Mouse (Mus musculus) embryonic stem cell, embryonic (primary cell): ENCODE results near the gene Cacna1a.

Experiments used
- CTCF ChIA-PET, 4 experiments: fragments of 300-600 bp in 2 of 4; fragments of 350-600 bp in 2 of 4; sonication (Branson Sonifier 250); formaldehyde crosslinking; loops; one replicate each; lab custom pipeline; 2022; ENCODE audit warnings: inconsistent platforms in 2 of 4; lab: Charles Lee
- POLR2A ChIA-PET, 4 experiments: fragments of 300-600 bp in 2 of 4; fragments of 350-600 bp in 2 of 4; sonication (Branson Sonifier 250); formaldehyde crosslinking; loops; one replicate each; lab custom pipeline; 2022; ENCODE audit warnings: antibody characterized with exemption in 4 of 4, inconsistent platforms in 1 of 4; lab: Charles Lee

Gene Cacna1a

DNA sequence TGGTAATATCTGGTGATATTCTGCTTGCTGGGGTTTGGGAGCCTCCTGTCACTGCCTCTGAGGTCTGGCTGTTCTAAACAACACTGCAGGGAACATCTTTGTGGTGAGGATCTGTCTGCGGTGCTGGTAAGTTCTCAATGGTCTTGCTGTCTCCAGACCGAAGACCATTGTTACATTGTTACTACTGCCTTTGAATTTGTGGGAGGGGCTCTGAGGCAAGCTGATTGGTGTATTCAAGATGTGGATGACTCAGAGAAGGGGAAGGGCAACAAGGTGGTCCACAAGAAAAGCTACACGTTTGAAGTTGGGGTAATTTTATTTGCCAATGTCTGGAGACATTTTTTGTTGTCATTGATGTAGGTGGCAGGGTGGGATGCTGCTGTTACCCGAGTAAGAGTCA is 40.8 kb downstream of the Cacna1a start:
- POLR2A ChIA-PET: interaction anchor here (0.6 to 3.6 kb wide), 27 partner anchors 8 to 553 kb away, joined by 3 to 18 read pairs (median 4); partner anchors contain the start of gene Calr (in 1 of the 4)
- CTCF ChIA-PET: interaction anchor here in 3 of 4 experiments (0.6 to 1.3 kb wide), 8 partner anchors 12 to 345 kb away, joined by 3 to 13 read pairs (median 4); no protein-coding TSS in a partner anchor

DNA sequence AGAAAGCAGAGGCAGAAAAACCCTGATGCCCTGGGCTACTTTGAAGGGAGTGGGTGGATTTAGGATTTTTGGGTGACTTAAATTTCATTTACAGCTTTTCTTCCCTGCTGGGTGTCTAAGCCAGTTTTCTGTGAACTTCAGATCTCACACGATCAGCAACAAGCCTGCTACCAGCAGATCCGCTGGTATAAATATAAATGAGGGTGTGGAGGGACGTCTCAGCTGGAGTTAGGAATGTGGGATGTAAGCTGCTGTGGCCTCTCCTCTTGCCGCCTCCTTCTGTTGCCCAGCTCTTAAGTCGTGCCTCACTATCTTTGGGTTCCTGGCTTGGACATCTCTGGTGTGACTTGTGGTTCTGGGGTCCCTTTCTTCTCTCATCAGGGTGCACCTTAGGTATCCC is 41.3 kb downstream of the Cacna1a start:
- ChIA-PET POLR2A (interaction anchor here (0.6 to 3.6 kb wide), 27 partner anchors 8 to 553 kb away, joined by 3 to 18 read pairs (median 4); partner anchors contain the start of gene Calr (in 1 of the 4)), CTCF (interaction anchor here in 3 of 4 experiments (0.6 to 1.3 kb wide), 7 partner anchors 12 to 345 kb away, joined by 3 to 6 read pairs (median 3); no protein-coding TSS in a partner anchor)

DNA sequence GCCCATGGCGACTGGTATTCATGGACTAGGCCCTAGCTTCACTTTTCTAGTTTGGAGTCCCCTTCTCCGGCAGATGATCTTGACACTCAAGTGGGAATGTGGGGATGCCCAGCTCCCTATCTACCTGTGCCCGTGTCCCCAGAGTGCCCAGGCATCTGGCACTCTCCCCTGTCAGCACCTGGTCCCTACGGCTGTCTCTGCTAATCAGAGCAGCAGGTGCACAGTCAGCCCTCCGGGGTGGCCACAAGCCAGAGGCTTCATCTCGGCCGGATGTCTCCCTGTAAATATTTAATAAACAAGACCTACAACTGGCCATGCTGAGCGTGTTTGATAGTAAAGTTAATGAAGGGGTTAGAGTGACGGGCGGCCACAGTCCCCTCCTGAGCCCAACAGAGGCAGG is 47.1 kb downstream of the Cacna1a start:
- ChIA-PET POLR2A (no interaction called here), CTCF (no interaction called here)

DNA sequence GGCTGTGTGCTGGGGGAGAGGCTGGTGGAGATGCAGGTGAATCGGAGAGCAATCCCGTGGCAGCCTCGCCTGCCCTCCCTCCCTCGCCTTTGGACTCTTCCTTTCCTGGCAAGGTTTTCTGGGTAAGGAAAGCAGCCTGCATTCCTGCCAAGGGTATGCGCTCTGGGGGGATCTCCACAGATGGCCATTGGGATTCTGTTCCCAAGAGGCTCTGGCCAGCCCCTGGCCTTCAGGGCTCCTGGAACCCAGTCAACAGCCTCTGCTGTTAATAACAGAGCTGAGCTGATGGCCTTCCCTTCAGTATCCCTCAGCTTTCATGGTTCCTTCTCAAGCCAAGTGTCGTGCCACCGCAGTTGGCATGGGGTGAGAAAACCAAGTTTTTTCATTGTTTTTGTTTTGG is 51.6 kb downstream of the Cacna1a start:
- POLR2A ChIA-PET: interaction anchor here in 1 of 4 experiments (0.7 to 1.2 kb wide), 2 partner anchors 14 to 32 kb away, joined by 3 read pairs; no protein-coding TSS in a partner anchor
- CTCF ChIA-PET: no interaction called here

DNA sequence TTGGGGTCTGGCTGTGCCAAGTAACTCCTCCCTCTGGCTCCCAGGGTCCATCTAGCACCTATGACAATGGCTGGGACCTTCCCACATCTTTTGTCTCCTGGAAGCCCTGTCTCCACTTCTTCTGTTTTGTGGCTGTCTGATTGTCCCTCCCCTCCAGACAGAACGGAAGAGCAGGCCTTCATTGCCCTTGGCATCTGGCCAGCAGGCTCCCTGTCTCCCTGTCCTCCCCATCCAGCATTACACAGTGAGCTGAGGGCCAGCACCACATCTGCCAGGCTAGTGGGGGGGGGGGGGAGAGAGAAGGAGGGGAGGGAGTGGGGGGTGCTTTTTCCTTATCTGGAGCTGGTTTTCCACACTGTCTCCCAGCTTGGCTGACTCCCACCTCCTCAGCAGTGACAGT is 53.8 kb downstream of the Cacna1a start:
- POLR2A ChIA-PET: interaction anchor here in 1 of 4 experiments (1.2 kb wide), 1 partner anchor 21 kb away, joined by 3 read pairs; no protein-coding TSS in a partner anchor
- CTCF ChIA-PET: interaction anchor here in 1 of 4 experiments (0.7 kb wide), 1 partner anchor 14 kb away, joined by 4 read pairs; no protein-coding TSS in a partner anchor

DNA sequence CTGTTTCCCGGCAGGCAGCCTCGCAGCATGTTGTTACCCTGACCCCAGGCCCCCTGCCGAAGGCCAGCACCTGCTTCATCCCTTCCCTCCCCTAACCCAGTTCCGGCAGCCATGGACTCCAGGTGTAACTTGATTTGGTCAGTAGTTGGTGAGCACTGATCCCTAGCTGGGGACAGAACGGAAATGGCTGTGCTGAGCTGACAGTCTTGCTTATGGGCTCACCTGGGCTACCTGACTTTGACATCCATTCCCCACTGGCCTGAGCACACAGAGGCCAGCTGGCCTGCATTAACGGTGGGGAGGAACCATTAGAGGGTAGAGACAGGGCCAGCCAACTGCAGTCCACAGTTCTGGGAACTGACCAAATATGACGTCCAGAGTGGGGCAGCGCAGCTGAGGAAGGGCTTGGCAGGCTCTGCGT is 58.3 kb downstream of the Cacna1a start:
- ChIA-PET POLR2A (interaction anchor here in 1 of 4 experiments (0.9 to 1.4 kb wide), 3 partner anchors 9 to 90 kb away, joined by 3 to 4 read pairs (median 3); no protein-coding TSS in a partner anchor), CTCF (interaction anchor here in 1 of 4 experiments (1.1 kb wide), 1 partner anchor 28 kb away, joined by 3 read pairs; no protein-coding TSS in a partner anchor)

DNA sequence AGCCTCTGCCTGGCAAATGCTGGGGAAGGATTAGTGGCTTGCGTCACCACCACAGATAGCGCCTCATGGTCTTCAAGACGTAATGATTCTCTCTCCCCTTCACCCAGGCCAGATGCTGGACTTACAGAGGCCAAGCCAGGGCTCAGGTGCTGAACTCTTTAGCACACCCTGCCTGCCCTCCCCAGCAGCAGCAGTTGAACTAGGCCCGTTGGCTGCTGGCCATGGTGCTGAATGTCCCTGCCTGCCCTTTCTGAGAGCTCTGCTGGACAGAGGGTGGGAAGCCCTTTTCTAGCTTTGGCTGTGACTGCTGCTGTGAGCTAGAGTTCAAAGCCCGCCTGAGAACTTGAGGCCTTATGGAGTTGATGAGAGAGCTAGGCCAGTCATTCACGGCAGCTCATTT is 66.3 kb downstream of the Cacna1a start:
- ChIA-PET POLR2A (interaction anchor here in 3 of 4 experiments (0.7 to 0.9 kb wide), 5 partner anchors 16 to 47 kb away, joined by 3 to 4 read pairs (median 3); no protein-coding TSS in a partner anchor), CTCF (interaction anchor here (0.6 to 1.5 kb wide), 9 partner anchors 17 to 474 kb away, joined by 3 to 5 read pairs (median 3); no protein-coding TSS in a partner anchor)

DNA sequence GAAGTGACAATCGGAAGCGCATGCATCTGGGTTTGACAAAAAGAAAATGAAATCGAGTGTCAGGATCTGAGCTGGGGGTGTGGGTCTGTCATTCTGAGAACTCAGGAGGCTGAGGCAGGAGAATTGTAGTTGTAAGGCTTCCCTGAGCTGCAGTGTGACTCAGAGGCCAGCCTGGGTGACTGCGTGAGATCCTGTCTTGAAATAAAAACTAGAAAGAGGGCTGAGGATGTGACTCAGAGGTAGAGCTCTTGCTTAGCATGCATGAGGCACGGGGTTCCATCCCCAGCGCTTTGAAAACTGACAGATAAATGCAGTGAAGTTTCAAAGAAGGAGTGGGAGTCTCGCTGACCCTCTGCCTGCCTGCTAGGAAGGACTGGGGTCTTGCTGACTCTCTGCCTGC is 70.6 kb downstream of the Cacna1a start:
- ChIA-PET POLR2A (interaction anchor here in 2 of 4 experiments (1.0 to 4.8 kb wide), 5 partner anchors 15 to 127 kb away, joined by 3 to 17 read pairs (median 4); no protein-coding TSS in a partner anchor), CTCF (interaction anchor here in 2 of 4 experiments (0.5 to 3.2 kb wide), 2 partner anchors 16 to 355 kb away, joined by 7 to 9 read pairs; no protein-coding TSS in a partner anchor)

DNA sequence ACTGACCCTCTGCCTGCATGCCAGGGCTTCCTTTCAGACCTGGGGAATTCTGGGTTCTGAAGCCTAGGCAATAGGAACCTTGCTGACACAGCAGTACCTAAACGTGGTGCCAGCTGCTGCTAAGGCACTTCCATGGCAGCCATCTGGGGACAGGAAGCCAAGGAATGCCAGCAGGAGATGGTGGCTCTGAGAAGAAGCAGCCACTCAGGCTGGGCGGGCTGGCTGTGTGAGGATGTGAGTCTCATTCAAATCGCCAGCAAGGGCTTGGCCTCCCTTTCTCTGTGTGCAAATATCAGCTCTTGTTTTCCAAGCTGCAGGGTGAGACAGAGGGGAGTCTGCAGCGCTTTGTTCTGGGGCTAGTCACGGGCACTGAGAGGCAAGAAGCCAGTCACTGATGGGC is 71.0 kb downstream of the Cacna1a start:
- ChIA-PET CTCF (interaction anchor here in 1 of 4 experiments (1.0 to 3.2 kb wide), 2 partner anchors 15 to 55 kb away, joined by 4 to 9 read pairs; no protein-coding TSS in a partner anchor), POLR2A (interaction anchor here in 2 of 4 experiments (0.7 to 4.8 kb wide), 6 partner anchors 15 to 303 kb away, joined by 3 to 17 read pairs (median 4); no protein-coding TSS in a partner anchor)

DNA sequence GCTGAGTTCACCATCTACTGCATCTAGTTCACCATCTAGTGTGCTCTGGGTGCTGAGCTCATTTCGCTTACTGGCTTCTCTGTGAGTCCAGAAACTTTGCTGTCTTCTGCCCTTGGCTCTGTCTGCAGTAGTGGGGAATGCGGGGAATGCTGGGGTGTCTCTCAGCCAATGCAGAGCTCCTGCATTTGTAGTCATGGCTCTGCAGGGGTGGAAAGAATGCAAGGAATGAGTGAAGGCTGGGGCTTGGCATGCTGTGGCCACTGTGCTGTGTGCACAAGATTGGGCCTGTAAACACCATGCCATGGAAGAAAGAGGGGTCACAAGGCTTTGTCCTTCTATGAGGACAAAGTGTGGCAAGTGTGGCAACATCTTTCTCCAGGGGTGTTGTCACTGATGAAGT is 72.5 kb downstream of the Cacna1a start:
- ChIA-PET POLR2A (interaction anchor here in 1 of 4 experiments (1.5 to 4.8 kb wide), 2 partner anchors 13 to 41 kb away, joined by 5 to 17 read pairs; no protein-coding TSS in a partner anchor), CTCF (interaction anchor here in 2 of 4 experiments (0.7 to 3.2 kb wide), 3 partner anchors 13 to 236 kb away, joined by 3 to 9 read pairs (median 3); no protein-coding TSS in a partner anchor)

DNA sequence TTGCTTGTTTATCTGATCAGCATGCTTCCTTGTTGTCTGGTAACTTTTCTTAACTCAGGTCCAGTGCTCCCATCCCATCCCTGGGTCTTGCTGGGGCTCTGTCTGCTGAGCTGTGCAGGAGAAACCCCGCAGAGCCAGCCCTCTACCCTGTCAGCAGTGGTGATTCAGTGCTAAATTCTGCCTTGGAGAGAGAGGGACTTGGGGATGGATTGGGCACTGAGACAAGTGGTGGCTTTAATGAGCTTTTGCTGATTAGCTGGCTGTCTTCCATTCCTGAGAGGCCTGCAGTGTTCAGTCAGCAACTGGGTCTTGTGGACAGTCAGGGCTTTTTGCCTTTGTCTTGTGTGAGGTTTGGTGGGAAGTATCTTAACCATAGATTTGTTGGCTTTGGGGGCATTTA is 78.7 kb downstream of the Cacna1a start:
- ChIA-PET CTCF (no interaction called here), POLR2A (no interaction called here)

DNA sequence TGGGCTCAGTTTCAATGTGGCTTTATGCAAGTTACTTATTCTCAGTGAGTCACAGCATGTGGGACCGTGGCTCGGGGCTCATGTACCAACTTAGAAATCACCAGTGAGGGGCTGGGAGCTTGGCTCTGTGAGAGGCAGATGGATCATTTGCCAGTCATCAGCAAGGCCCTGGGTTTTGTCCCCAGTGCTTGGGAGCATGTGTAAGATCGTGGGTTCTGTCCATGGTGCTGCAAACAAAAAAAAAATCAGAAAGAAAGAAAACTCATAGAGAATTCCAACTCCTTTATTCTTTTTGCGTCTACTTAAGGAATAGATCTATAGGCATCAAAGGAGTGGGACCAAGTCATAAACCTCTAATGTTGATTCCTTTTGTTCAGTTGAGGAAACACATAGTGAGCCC is 80.8 kb downstream of the Cacna1a start:
- ChIA-PET POLR2A (no interaction called here), CTCF (no interaction called here)

DNA sequence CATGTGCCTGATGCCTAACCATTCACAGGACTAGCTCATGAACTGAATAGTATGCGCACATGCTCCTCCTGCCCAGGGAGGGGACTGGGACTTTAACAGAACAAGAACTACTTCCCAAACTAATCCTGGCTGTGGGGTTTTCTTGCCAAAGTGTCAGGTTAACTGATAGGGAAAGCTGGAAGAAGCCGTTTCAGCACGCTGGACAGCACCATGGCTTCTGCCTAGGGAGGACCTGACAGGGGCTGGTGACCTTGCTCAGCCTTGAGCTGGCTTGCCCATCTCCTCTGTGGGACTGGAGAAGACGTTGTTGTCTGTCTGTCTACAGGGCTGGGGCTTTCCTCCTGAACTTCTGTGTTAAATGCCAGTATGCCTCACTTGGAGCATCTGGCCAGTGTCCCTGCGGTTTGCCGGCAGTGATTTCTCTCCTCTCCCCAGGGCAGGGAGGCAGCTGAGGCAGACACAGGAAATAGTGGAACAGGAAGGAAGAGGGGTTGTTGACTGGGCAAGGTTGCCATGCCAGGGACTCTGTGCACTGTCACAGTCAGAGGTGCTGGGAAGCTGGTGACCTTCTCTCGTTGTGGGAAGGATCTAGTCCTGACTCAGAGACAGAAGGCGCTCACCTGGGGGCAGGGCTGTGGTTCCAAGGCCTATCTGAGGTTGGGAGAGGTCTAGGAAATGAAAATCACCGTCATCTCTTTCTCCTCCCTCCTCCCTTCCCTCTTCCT is 83.2 kb downstream of the Cacna1a start:
- ChIA-PET CTCF (interaction anchor here (0.6 to 1.3 kb wide), 5 partner anchors 17 to 96 kb away, joined by 3 to 12 read pairs (median 3); no protein-coding TSS in a partner anchor), POLR2A (interaction anchor here in 2 of 4 experiments (0.6 to 1.4 kb wide), 8 partner anchors 10 to 327 kb away, joined by 3 to 5 read pairs (median 3); no protein-coding TSS in a partner anchor)

DNA sequence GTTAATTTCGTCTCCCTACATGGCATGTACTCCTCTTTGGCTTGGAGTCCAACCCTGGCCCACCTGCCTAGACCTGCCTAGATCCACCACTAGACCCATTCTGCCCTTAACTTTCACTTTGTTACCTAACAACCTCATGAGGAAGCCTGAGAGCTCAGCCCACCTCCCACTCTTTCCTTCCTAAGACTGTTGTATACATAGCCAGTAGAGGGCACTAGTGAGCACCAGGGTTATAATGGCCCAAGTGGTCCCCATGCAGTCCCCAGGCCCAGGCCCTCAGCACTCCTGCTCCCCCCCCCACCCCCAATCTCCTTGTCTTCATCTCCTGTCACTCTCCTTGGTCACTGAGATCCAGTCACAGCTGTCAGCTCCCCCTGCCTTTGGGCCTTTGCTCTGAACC is 86.2 kb downstream of the Cacna1a start:
- ChIA-PET POLR2A (interaction anchor here in 1 of 4 experiments (1.5 kb wide), 1 partner anchor 15 kb away, joined by 4 read pairs; no protein-coding TSS in a partner anchor), CTCF (interaction anchor here (0.6 to 1.8 kb wide), 19 partner anchors 14 to 338 kb away, joined by 3 to 10 read pairs (median 3); no protein-coding TSS in a partner anchor)

DNA sequence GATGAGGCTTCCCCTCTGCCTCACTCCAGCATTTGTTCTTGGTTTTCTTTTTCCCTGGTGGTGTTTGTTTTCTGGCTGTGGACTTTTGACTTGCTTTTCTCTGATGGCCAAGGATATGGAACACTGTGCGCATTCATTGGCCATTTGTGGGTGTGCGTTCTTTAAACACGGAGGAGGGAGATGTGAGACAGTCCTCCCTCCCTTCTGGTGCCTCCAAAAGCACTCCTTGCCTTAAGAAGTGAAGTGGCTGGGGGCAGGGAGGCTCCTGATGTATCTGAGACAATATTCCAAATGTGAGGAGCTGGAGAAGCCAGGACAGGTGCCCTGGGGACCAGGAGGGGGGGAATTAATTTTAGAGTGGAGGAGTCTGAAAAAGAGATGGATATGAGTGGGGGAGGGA is 89.1 kb downstream of the Cacna1a start:
- ChIA-PET POLR2A (interaction anchor here in 1 of 4 experiments (0.6 kb wide), 1 partner anchor 104 kb away, joined by 4 read pairs; no protein-coding TSS in a partner anchor), CTCF (no interaction called here)

DNA sequence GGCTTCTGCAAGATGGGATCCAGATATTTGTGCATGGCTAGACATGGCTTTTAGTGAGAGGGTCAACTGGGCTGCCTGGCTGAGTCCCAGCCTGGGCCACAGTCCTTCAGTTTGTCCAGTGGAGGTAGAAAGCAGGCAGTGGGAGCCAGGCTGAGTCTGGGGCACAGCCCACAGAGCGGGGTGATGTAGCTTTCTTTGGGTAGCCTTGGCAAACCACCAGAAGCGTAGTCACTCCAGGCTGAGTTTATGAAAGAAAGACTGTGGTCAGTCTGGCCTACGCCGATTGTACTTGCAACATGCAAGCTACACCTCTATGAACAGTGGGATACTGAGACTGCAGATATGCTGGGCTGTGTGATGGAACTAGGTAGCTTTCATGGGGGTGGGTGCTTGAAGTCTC is 94.8 kb downstream of the Cacna1a start:
- ChIA-PET CTCF (no interaction called here), POLR2A (interaction anchor here in 2 of 4 experiments (1.1 to 5.3 kb wide), 3 partner anchors 12 to 364 kb away, joined by 3 to 37 read pairs (median 3); partner anchors contain the start of gene Calr (in 1 of the 2))

DNA sequence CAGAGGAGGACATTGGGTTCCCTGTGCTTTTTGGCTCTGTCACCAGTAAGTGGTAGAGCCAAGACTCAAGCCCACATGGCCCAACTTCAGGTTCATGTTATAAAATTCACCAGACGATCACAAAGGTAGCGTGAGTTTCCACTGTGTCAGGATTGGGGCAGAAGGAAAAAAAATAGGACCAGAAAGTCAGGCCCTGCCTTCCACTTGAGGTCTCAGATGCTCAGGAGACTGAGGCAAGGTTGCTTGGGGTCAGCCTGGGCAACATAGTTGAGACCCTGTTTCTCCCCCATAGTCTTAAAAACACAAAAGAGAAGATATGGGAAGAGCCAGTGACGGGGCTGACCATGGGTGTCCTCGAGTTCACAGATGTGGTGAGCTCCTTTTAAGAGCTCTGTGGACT is 97.1 kb downstream of the Cacna1a start:
- POLR2A ChIA-PET: interaction anchor here in 2 of 4 experiments (0.8 to 1.5 kb wide), 2 partner anchors 16 to 69 kb away, joined by 3 to 5 read pairs; no protein-coding TSS in a partner anchor
- CTCF ChIA-PET: no interaction called here

DNA sequence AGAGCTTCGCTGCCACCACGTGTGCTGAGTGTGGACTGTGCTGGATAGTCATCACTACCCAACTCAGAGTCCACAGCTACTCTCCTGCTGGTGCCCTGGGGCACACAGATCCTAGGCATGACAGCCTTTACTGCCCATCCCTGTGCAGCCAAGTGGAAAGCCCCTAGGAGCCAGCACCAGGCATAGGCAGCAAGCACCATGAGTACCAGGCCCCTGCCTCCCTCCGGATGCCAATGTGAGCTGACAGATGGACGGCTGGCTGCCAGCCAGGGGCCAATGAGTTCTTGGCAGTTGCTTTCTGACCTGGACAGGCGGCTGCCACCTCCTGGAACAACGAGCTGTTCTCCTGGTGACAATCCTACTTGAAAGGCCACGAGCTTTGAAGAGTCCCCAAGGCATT is 97.6 kb downstream of the Cacna1a start:
- POLR2A ChIA-PET: interaction anchor here in 2 of 4 experiments (0.8 to 1.5 kb wide), 2 partner anchors 16 to 68 kb away, joined by 3 to 5 read pairs; no protein-coding TSS in a partner anchor

More for the DNA sequence above, 97.6 kb downstream of the Cacna1a start:
- CTCF ChIA-PET: no interaction called here
